Mouse (Mus musculus) erythroblast, embryonic 14.5 days (primary cell): ENCODE measurements around the gene Ramp2. TPM values are rescaled to one million over a fixed set of nuclear protein-coding genes. Genes with fewer than 3 reads are reported as not detected.

Experiments used
- H3K27me3 ChIP-seq: 2 replicates; pipeline ENCODE4 v1.6.1; 2012; ENCODE audit warnings: inconsistent platforms; ENCODE audit not compliant: control insufficient read depth
- H3K36me3 ChIP-seq: 2 replicates; pipeline ENCODE4 v1.6.1; 2012; ENCODE audit warnings: mild to moderate bottlenecking, inconsistent platforms; ENCODE audit not compliant: control insufficient read depth
- H3K4me1 ChIP-seq: 2 replicates; pipeline ENCODE4 v1.6.1; 2012; ENCODE audit warnings: inconsistent platforms; ENCODE audit not compliant: control insufficient read depth
- H3K4me3 ChIP-seq: replicated peaks from 2 replicates; pipeline ENCODE3; 2012; ENCODE audit warnings: moderate library complexity, mild to moderate bottlenecking, inconsistent platforms
- H3K9me3 ChIP-seq: 2 replicates; pipeline ENCODE4 v1.6.1; 2012; ENCODE audit warnings: low read length, inconsistent platforms, mixed read lengths; ENCODE audit not compliant: control insufficient read depth
- GATA1 ChIP-seq: IDR thresholded peaks from 2 replicates; pipeline ENCODE4 v1.6.1; 2012; ENCODE audit warnings: low read length, inconsistent platforms, mixed read lengths
- TAL1 ChIP-seq: IDR thresholded peaks from 3 replicates; pipeline ENCODE4 v1.6.1; 2012; ENCODE audit warnings: low read length, inconsistent platforms, mixed read lengths
- polyA plus RNA-seq: library from polyadenylated mRNA; stranded (reverse); fragments of >175 nt; gene quantifications from 2 replicates; pipeline ENCODE4 v1.2.3, GENCODE M21; 2012

Gene Ramp2
- polyA plus RNA-seq, 1 experiment, result 0.09 TPM

GRCm38 (mm10) chr11:101251031-101251430 is 5.2 kb downstream of the Ramp2 start:
- peaks cover 10% of the 10 kb centered on the region; the same call in 1 of the 2 replicates for H3K9me3 ChIP-seq
- H3K4me3 ChIP-seq, result no peak overlapping the region
- H3K36me3 ChIP-seq, result peaks cover 6% of the 10 kb centered on the region
- TF ChIP-seq GATA1 (no peak), TAL1 (no peak)
- H3K4me1 ChIP-seq, result peaks cover 46% of the 10 kb centered on the region
- H3K27me3 ChIP-seq, result peaks cover 34% of the 10 kb centered on the region

- H3K4me3 ChIP-seq, result peak overlapping the region; percentile 70
- TF ChIP-seq TAL1 (no peak), GATA1 (no peak)
- peaks cover 15% of the 10 kb centered on the region for H3K27me3 ChIP-seq
- peaks cover 53% of the 10 kb centered on the region for H3K4me1 ChIP-seq
- peaks cover 23% of the 10 kb centered on the region for H3K36me3 ChIP-seq
- no peaks in the 10 kb centered on the region for H3K9me3 ChIP-seq
These were observed 7.1 kb downstream of the Ramp2 start for GRCm38 (mm10) chr11:101252941-101253340.

GRCm38 (mm10) chr11:101253613-101254389 is 8.0 kb downstream of the Ramp2 start, which contains the start of gene Vps25:
Gene Vps25, plus strand, starts transcription at chr11:101253707.
- peak within 1 kb of the TSS; percentile 70 for H3K4me3 ChIP-seq

GRCm38 (mm10) chr11:101255826-101256775 is 10.3 kb downstream of the Ramp2 start:
- Histone ChIP-seq H3K4me3 (no peak overlapping the region), H3K4me1 (peaks cover 75% of the 10 kb centered on the region)
- TF ChIP-seq GATA1, result no peak
- TF ChIP-seq TAL1, result no peak

More at GRCm38 (mm10) chr11:101253613-101254389, 8.0 kb downstream of the Ramp2 start, which contains the start of gene Vps25:
- Histone ChIP-seq H3K27me3 (peaks cover 7% of the 10 kb centered on the region), H3K4me1 (peaks cover 59% of the 10 kb centered on the region), H3K9me3 (no peaks in the 10 kb centered on the region), H3K36me3 (peaks cover 32% of the 10 kb centered on the region)
- TF ChIP-seq GATA1 (no peak), TAL1 (no peak)

GRCm38 (mm10) chr11:101259261-101259712 is 13.5 kb downstream of the Ramp2 start:
- Histone ChIP-seq H3K36me3 (peaks cover 47% of the 10 kb centered on the region), H3K4me3 (peak overlapping the region; percentile 82), H3K9me3 (peaks cover 5% of the 10 kb centered on the region; the same call in 1 of the 2 replicates), H3K27me3 (peaks cover 38% of the 10 kb centered on the region), H3K4me1 (peaks cover 83% of the 10 kb centered on the region)
- TF ChIP-seq TAL1, result no peak
- TF ChIP-seq GATA1, result no peak

More at GRCm38 (mm10) chr11:101255826-101256775, 10.3 kb downstream of the Ramp2 start:
- no peaks in the 10 kb centered on the region for H3K9me3 ChIP-seq
- peaks cover 10% of the 10 kb centered on the region for H3K27me3 ChIP-seq
- H3K36me3 ChIP-seq, result peaks cover 38% of the 10 kb centered on the region

GRCm38 (mm10) chr11:101259948-101260825 is 14.4 kb downstream of the Ramp2 start, which contains the start of gene Wnk4:
Gene Wnk4, plus strand, starts transcription at chr11:101260567.
- Histone ChIP-seq H3K4me1 (peaks cover 83% of the 10 kb centered on the region), H3K4me3 (peak within 1 kb of the TSS; percentile 82), H3K9me3 (peaks cover 10% of the 10 kb centered on the region), H3K27me3 (peaks cover 47% of the 10 kb centered on the region), H3K36me3 (peaks cover 53% of the 10 kb centered on the region)
- TF ChIP-seq GATA1 (peak; percentile 87), TAL1 (peak; percentile 92)

- H3K4me3 ChIP-seq, result peak overlapping the region; percentile 82
- peaks cover 79% of the 10 kb centered on the region for H3K4me1 ChIP-seq
- H3K27me3 ChIP-seq, result peaks cover 54% of the 10 kb centered on the region
- TF ChIP-seq GATA1 (no peak), TAL1 (no peak)
- peaks cover 50% of the 10 kb centered on the region for H3K36me3 ChIP-seq
- peaks cover 12% of the 10 kb centered on the region for H3K9me3 ChIP-seq
These were observed 15.1 kb downstream of the Ramp2 start for GRCm38 (mm10) chr11:101260826-101261380.
